Mouse (Mus musculus): ENCODE results near the gene Lemd1.

The Lemd1 gene

DNA sequence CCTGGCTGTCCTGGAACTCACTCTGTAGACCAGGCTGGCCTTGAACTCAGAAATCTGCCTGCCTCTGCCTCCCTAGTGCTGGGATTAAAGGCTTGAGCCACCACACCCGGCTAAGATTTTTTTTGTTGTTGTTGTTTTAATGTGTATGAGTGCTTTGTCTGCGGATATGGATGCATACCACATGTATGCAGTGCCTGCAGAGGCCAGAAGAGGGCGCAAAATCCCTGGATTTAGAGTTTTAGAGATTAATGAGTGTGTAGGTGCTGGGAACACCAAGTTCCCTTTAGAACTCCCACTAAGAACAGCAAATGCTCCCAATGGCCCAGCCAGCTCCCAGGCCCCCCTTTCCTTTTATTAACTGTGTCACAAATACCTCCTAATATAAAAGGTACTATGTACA lies 25.4 kb upstream of the Lemd1 start:
- DNase-seq, result no peak

DNA sequence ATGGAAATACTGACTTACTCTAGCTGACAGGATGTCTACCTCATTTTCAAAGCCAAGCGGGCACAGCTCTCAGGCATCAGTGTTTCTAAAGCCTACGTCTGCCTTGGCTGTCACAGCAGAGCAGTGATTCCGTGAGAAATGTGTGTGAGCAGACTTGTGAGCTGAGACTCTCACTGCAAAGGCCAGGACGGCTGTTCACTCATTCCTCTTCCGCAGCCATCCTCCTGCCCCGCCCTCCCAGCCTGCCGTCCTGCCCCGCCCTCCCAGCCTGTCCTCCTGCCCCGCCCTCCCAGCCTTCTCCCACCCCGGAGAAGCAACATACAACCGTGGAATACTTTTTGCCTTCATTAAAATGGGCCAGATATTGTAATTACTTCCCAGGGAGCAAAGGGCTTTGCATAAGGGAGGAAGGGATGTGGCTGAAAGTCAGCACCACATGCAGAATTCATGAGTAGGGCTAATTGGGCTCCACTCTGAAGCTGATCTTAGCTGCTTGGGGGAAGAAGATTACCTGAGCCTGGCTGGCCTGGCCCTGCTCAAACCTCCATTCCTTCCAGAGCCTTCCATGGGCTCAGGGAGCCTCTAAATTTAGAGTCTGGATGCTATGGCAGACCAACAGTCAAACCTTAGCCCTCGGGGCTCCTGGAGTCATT lies 23.0 kb upstream of the Lemd1 start:
- peak; percentile 59 for DNase-seq

DNA sequence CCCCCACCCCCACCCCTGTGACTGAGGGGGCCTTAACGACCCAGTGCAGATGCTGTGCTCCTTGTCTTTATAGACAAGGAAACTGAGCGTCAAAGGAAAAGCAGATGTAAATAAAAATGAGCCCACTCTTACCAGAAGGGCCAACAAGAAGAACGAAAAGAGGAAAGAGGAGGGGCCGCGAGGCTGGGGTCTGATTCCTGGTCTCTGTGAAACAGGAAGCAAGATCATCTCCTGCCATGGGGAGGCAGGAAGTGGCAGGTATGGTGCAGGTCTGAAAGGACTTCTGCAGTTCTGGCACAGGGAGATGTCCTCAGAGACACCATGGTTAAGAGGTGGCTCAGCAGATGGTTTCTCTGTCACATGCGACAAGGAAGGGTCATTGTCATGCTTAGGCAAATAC lies 20.5 kb upstream of the Lemd1 start:
- DNase-seq, result no peak

- no peak for DNase-seq
Measured at GRCm38 (mm10) chr1:132171619-132172018, 19.6 kb upstream of the Lemd1 start.

DNA sequence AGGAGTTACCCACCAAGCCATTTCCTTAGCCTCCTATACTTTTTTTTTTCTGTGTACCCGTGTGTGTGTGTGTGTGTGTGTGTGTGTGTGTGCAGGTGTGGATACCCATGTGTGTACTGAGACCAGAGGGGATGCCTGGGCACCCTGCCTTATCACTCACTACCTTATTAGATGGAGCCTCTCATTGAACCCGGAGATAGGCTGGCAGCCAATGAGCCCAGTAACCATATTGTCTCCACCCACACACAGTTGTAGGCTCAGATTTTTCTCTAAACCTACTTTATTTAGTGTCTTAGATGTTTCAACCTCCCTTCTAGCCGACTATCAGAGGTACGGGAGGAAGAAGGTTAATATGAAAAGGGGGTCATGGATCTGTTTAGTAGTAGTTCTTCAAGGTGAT lies 4.9 kb upstream of the Lemd1 start:
- no peak for DNase-seq

GRCm38 (mm10) chr1:132188442-132189066 lies 2.7 kb upstream of the Lemd1 start:
- no peak for DNase-seq

DNA sequence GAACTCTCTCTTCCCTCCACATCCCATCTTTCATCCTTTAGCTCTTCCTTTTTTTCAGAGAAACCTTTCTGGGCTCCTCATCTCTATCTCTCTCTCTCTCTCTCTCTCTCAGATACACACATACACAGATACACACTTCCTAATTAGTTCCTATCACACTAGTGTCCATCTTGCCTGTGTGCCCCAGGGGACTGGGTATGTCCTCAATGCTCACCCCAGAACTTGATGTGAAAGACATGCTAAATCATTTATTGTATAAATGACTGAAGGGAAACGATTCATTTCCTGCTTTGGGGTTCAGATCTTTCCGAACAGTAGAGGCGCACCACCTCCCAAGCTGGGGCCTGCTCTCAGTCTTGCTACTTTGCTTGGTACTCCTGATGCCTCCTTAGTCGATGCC lies 2.0 kb upstream of the Lemd1 start:
- DNase-seq, result no peak

DNA sequence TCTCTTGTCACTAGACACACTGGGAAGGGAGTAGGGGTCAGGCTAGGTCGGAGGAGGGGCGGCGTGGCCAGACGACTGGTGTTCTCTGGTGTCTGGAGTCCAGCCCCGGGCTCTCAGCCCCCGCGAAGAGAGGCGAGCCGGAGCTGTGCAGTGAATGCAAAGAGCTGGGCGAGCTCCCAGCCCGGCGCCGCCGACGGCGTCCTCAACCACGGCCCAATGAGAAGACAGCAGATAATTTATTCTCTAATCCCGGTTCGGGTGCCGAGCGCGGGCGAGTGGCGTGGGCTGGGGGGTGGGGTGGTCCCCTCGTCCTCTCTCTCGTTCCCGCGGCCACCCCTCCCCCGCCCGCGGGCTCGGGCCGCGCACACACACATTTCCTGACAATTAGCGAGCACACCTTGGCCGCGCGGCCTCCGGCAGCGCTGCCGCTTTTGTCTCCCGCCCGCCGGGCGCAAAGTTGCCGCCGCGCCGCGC lies 1.2 kb upstream of the Lemd1 start:
- peak; percentile 91 for DNase-seq

- peak; percentile 76 for DNase-seq
Measured at GRCm38 (mm10) chr1:132190621-132191092, 574 bp upstream of the Lemd1 start.

GRCm38 (mm10) chr1:132191786-132192680 lies 802 bp downstream of the Lemd1 start:
- DNase-seq, result peak; percentile 72

DNA sequence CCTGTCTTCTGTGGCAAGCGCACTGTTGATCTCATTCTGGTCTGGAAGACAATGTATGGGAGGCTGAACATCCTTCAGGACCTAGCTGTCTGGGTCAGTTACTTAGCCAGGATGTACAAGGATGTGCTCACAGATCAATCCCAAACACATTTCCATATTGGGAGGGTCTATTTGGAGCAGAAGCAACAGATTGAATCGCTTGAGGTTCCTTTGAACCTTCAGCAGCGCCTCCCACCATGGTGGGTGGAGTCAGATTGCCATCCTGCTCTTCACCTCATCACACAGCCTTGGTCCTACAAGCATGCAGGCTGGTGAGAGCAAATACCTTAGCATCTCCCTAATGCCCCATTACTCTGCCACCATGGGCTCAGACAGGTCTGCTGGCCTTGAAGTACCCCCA lies 2.6 kb downstream of the Lemd1 start:
- no peak for DNase-seq

- no peak for DNase-seq
Measured at GRCm38 (mm10) chr1:132194624-132195023, 3.4 kb downstream of the Lemd1 start.

GRCm38 (mm10) chr1:132195100-132195499 lies 3.9 kb downstream of the Lemd1 start:
- DNase-seq, result no peak

GRCm38 (mm10) chr1:132195681-132196080 lies 4.5 kb downstream of the Lemd1 start:
- DNase-seq, result no peak

GRCm38 (mm10) chr1:132196337-132196736 lies 5.1 kb downstream of the Lemd1 start:
- no peak for DNase-seq

DNA sequence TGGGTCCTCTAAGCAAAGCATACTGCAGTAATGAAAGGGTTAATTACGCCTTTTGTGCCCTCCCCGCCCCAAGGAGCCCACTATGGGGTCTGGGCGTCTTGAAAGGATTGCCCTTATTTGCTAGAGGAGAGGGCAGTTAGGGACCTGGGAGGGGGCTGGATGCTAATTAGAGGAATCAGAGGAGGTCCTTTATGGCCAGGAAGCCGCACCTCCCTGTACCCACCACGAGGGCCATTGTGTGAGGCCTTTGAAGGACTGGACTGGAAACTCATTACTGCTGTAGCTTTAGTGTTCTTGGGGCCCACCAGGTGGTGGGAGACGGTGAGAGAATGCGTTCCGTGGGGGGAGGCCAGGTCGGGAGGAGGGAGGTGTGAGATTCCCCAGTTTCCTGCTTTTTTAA lies 6.4 kb downstream of the Lemd1 start:
- DNase-seq, result peak; percentile 58

GRCm38 (mm10) chr1:132198401-132199071 lies 7.3 kb downstream of the Lemd1 start:
- DNase-seq, result no peak

- no peak for DNase-seq
Measured at GRCm38 (mm10) chr1:132199244-132199643, 8.0 kb downstream of the Lemd1 start.

- DNase-seq, result no peak
Measured at GRCm38 (mm10) chr1:132199934-132200333, 8.7 kb downstream of the Lemd1 start.

DNA sequence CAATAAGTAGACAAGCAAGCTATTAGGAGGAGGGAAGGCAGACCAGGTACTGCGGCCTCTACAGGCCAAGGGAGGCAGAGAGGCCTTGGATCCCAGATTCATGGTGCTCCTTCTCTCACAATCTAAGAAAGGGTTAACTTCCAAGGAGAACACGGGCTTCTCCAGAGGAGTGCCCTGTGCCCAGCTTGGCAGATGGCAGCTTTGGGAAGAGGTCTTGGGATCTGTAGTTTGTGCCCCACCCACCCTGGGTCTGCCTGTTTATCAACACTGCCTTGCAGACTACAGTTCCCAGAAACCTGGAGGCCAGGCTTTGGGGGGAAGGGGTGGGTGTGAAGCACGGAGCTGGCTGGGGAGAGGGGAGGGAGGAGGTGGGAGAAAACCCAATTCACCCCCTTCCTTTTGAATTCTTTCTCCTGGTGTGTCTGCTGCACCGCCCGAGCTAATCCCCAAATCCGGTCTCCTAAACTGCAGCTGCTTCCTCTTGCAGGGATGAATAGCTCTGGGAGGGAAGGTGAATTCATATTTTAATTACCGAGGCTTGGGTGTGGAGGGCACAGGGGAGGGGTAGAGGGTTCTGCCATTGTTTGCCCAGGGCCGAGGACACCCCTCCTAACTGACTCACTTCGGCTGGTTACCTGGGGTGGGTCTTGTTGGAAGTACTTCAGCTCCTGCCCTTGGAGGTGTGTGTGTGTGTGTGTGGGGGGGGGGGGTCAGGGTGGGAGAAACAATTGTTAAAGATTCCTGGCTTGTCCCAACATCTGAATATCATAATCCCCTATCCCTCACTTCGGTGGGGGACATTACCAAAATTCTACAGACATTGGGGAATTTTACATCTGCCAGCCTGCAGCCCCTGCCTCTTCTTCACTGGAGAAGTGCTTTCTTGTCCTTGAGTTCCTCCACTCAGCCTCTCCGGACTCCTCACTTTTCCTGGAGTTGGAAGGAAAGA lies 9.6 kb downstream of the Lemd1 start:
- peak; percentile 68 for DNase-seq

- DNase-seq, result no peak
Measured at GRCm38 (mm10) chr1:132201511-132201860, 10.3 kb downstream of the Lemd1 start.

GRCm38 (mm10) chr1:132201936-132202335 lies 10.7 kb downstream of the Lemd1 start:
- DNase-seq, result no peak
